In the genomic region with DNA sequence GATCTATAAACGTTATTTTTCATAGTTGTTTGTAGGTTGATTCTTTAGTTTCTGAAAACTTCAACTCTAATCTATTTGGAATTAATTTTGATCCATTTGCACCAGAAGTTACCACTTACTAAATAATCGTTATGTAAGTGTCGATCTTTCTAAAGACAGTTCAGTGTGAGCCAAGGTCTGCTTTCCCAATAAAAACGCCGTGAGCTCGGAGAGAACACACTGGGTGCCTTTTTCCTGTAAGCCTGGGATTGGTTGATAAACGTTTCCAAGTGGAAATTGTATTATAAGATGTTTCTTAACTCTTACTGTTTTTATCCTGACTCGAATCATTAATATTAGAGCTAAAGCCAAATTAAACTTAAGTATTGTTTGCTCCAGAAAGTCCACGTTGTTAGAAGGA, we compare ENCODE assay signal across 26 mouse cellular contexts. TPM values are rescaled to one million over a fixed set of nuclear protein-coding genes. Genes with fewer than 3 reads are reported as not detected.
"Had no signal": no experiment of that assay in that cellular context is flagged by ENCODE, and none has a peak within 500 bp of the region (broad histone marks: within the 10 kb centered on the region; RNA-seq: fewer than 3 reads in every experiment).

No protein-coding gene starts in this region.

- DNase-seq: gastrocnemius, adult 2 months; gastrocnemius, postnatal 10 days; gastrocnemius, postnatal 25 days; heart, postnatal 4 days; kidney, adult 18-20 months; kidney, adult 8-10 months; kidney, postnatal 10 days; kidney, postnatal 25 days; liver; liver, embryonic 13.5 days; liver, postnatal 0 days had no signal

- H3K9ac ChIP-seq: hindbrain, embryonic 12.5 days; hindbrain, embryonic 14.5 days; limb, embryonic 12.5 days; liver, embryonic 13.5 days; liver, embryonic 15.5 days; liver, postnatal 0 days had no signal

- H3K9me3 ChIP-seq: hindbrain, embryonic 12.5 days; limb, embryonic 10.5 days; liver, embryonic 13.5 days; liver, embryonic 15.5 days had no signal

- H3K27me3 ChIP-seq: hindbrain, embryonic 12.5 days; limb, embryonic 12.5 days; liver, embryonic 13.5 days; liver, embryonic 15.5 days had no signal

- H3K4me2 ChIP-seq: heart, embryonic 11.5 days; hindbrain, embryonic 12.5 days; hindbrain, embryonic 14.5 days; limb, embryonic 12.5 days; liver, embryonic 11.5 days; liver, embryonic 13.5 days; liver, embryonic 15.5 days had no signal

- H3K4me3 ChIP-seq: gastrocnemius, adult 2 months; hindbrain, embryonic 10.5 days; hindbrain, embryonic 12.5 days; layer of hippocampus, adult 2 months; left cerebral cortex, adult 2 months; limb, embryonic 10.5 days; limb, embryonic 12.5 days; liver, embryonic 13.5 days; liver, embryonic 15.5 days had no signal

- H3K27ac ChIP-seq: gastrocnemius, adult 2 months; hindbrain, embryonic 10.5 days; hindbrain, embryonic 12.5 days; hindbrain, embryonic 14.5 days; layer of hippocampus, adult 2 months; left cerebral cortex, adult 2 months; limb, embryonic 10.5 days; limb, embryonic 12.5 days; liver, embryonic 13.5 days; liver, embryonic 15.5 days had no signal

- H3K36me3 ChIP-seq: hindbrain, embryonic 10.5 days; hindbrain, embryonic 12.5 days; limb, embryonic 10.5 days; limb, embryonic 12.5 days; liver, embryonic 13.5 days; liver, embryonic 15.5 days had no signal

- ATAC-seq: forebrain, embryonic 16.5 days; hindbrain, embryonic 16.5 days; inflammation-experienced regulatory T-cells, adult 6 months; intestine, embryonic 16.5 days; liver, postnatal 0 days had no signal

- H3K4me1 ChIP-seq: hindbrain, embryonic 10.5 days; hindbrain, embryonic 12.5 days; limb, embryonic 10.5 days; limb, embryonic 12.5 days; liver, embryonic 13.5 days; liver, embryonic 15.5 days had no signal

RNA-seq across cellular contexts. Expression of gene Ackr4, which starts 19.8 kb away (rescaled TPM):
- total RNA-seq: granulocyte monocyte progenitor cell, adult 5-6 weeks had no signal
